Comparison of ENCODE assay signal across 15 mouse cellular contexts in genomic region chr16:13239544-13239943, GRCm38 (mm10). TPM values are rescaled to one million over a fixed set of nuclear protein-coding genes. Genes with fewer than 3 reads are reported as not detected.
DNase-seq lines count a peak whose midpoint lies in the region; ATAC-seq and TF ChIP-seq lines count a peak whose summit lies in the region.
"Had no signal": no experiment of that assay in that cellular context is flagged by ENCODE, and none has a peak within 500 bp of the region (broad histone marks: within the 10 kb centered on the region; RNA-seq: fewer than 3 reads in every experiment).

No protein-coding gene starts in this region.

- 58% methylated on average over 2 of the region's 2 CpGs for WGBS in intestine, embryonic 16.5 days
- 78% methylated on average over 2 of the region's 2 CpGs for WGBS in intestine, embryonic 15.5 days

- H3K4me2 ChIP-seq in intestine, embryonic 16.5 days (ENCODE audit: low read depth, low read length): no peak overlapping the region
- H3K4me2 ChIP-seq in intestine, embryonic 15.5 days (replicated peaks): no peak overlapping the region
- peak overlapping the region; percentile 82 for H3K4me2 ChIP-seq in myocyte (ENCODE audit: low read depth)
- H3K4me2 ChIP-seq: heart, embryonic 12.5 days; liver, embryonic 11.5 days had no signal

- peaks cover 8% of the 10 kb centered on the region for H3K4me1 ChIP-seq in intestine, embryonic 16.5 days (ENCODE audit: control insufficient read depth, insufficient read depth, low read length)
- H3K4me1 ChIP-seq in intestine, embryonic 15.5 days (replicated peaks): no peaks in the 10 kb centered on the region
- H3K4me1 ChIP-seq: heart, embryonic 12.5 days had no signal

- H3K4me3 ChIP-seq in intestine, embryonic 16.5 days (ENCODE audit: low read length): no peak overlapping the region
- H3K4me3 ChIP-seq in intestine, embryonic 15.5 days (replicated peaks): no peak overlapping the region
- no peak overlapping the region for H3K4me3 ChIP-seq in myocyte
- H3K4me3 ChIP-seq: heart, embryonic 12.5 days had no signal

- H3K36me3 ChIP-seq in intestine, embryonic 16.5 days (ENCODE audit: control insufficient read depth, insufficient read depth, low read length): no peaks in the 10 kb centered on the region
- H3K36me3 ChIP-seq in intestine, embryonic 15.5 days: no peaks in the 10 kb centered on the region
- no peaks in the 10 kb centered on the region for H3K36me3 ChIP-seq in myocyte (ENCODE audit: control insufficient read depth, insufficient read depth)
- H3K36me3 ChIP-seq: heart, embryonic 12.5 days had no signal

- H3K27me3 ChIP-seq in intestine, embryonic 16.5 days (replicated peaks; ENCODE audit: control insufficient read depth, insufficient read depth, low read length): no peaks in the 10 kb centered on the region
- H3K27me3 ChIP-seq in intestine, embryonic 15.5 days (replicated peaks): no peaks in the 10 kb centered on the region
- H3K27me3 ChIP-seq in myocyte (ENCODE audit: control insufficient read depth, insufficient read depth, insufficient read length): no peaks in the 10 kb centered on the region
- H3K27me3 ChIP-seq: heart, embryonic 12.5 days had no signal

- H3K27ac ChIP-seq in intestine, embryonic 16.5 days (ENCODE audit: low read length): no peak overlapping the region
- no peak overlapping the region for H3K27ac ChIP-seq in intestine, embryonic 15.5 days

- H3K9ac ChIP-seq in intestine, embryonic 16.5 days (ENCODE audit: low read depth, low read length): no peak overlapping the region
- no peak overlapping the region for H3K9ac ChIP-seq in intestine, embryonic 15.5 days
- H3K9ac ChIP-seq: forebrain, postnatal 0 days; heart, embryonic 12.5 days had no signal

- no peaks in the 10 kb centered on the region for H3K79me2 ChIP-seq in myocyte (ENCODE audit: control insufficient read depth, insufficient read depth)

- peak; percentile 66 for DNase-seq in adrenal gland, postnatal 14 days
- DNase-seq in kidney, postnatal 10 days: no peak
- DNase-seq in kidney, adult 11 months: no peak
- DNase-seq: cerebellum, postnatal 10 days; forebrain, postnatal 0 days; kidney, adult 9 months; midbrain, embryonic 14.5 days; thymus, adult 18-20 months had no signal

- ATAC-seq in intestine, embryonic 16.5 days: 0 out of 2 replicates have a peak, but pooled peaks have one; percentile 26
- ATAC-seq in intestine, embryonic 15.5 days: no peak
- ATAC-seq in granulocyte monocyte progenitor cell, adult 5-6 weeks (replicated peaks; ENCODE audit: poor library complexity, severe bottlenecking): peak; percentile 35; the same call in 1 of the 2 replicates
- ATAC-seq: forebrain, postnatal 0 days; hindbrain, embryonic 16.5 days had no signal

- TF ChIP-seq POLR2A in myocyte (IDR thresholded peaks at IDR 0.05; ENCODE audit: insufficient read length, low read depth): no peak

- H3ac ChIP-seq in myocyte (ENCODE audit: control insufficient read depth, insufficient read length): no peak overlapping the region

- H3K9me3 ChIP-seq in intestine, embryonic 16.5 days (ENCODE audit: control insufficient read depth, low read length): no peaks in the 10 kb centered on the region
- no peaks in the 10 kb centered on the region for H3K9me3 ChIP-seq in intestine, embryonic 15.5 days
- H3K9me3 ChIP-seq: heart, embryonic 12.5 days had no signal

TF ChIP-seq in myocyte, 11 proteins besides CTCF, POLR2A, EP300 and RAD21:
- TF ChIP-seq MYOD1 (IDR thresholded peaks at IDR 0.05; ENCODE audit: control insufficient read depth in 1 of 3, insufficient read length in 2 of 3, low read depth in 2 of 3) (peak in 2 of 3 experiments; percentile 10 to 49), TCF12 (IDR thresholded peaks at IDR 0.05; ENCODE audit: insufficient read depth, poor library complexity, severe bottlenecking) (no peak)

RNA-seq across cellular contexts. Expression of gene Mrtfb, which starts 16.7 kb away (rescaled TPM):
- polyA plus RNA-seq in intestine, embryonic 16.5 days (2015; fragmentation: Nextera tagmentation; extraction: Ambion mirVana): 15.2 and 17.1 TPM in 2 replicates
- 20.3 and 20.9 TPM in 2 replicates for polyA plus RNA-seq in intestine, embryonic 15.5 days (2015; fragmentation: Nextera tagmentation; extraction: Ambion mirVana)
- total RNA-seq in adrenal gland, postnatal 14 days (2021): 32.3 and 34.5 TPM in 2 replicates
- total RNA-seq in granulocyte monocyte progenitor cell, adult 5-6 weeks (2014; fragmentation: Nextera tagmentation): 10.0 and 11.0 TPM in 2 replicates
- 4.5 and 5.1 TPM in 2 replicates for total RNA-seq in granulocyte monocyte progenitor cell, adult 5-6 weeks (2017)
- 5.2 TPM for polyA plus RNA-seq in myocyte (2012; fragmentation: generic; extraction: Trizol)
